Mouse (Mus musculus) stomach, postnatal 0 days (tissue): ENCODE measurements at regions not wholly inside any gene's neighbourhood (a gene's known extent, or its start where the extent isn't known, plus 50 kb on each side); places are given as distances from the start of the nearest gene placed in this dataset.

Experiments used
- ATAC-seq: fragments of 200-750 bp; cut with Nextera tagmentation; 2 replicates; pipeline ENCODE4 v1.8.0; 2017; ENCODE audit not compliant: low FRiP score, low TSS enrichment
- DNase-seq: peaks from one replicate; pipeline ENCODE4 v3.0.0-alpha.2; 2016; ENCODE audit warnings: low spot score
- H3K27ac ChIP-seq: fragments of 300-500 bp; sonication (generic); replicated peaks from 2 replicates; pipeline ENCODE4 v1.5.1; 2014; ENCODE audit warnings: mild to moderate bottlenecking, control low read depth
- H3K27me3 ChIP-seq: fragments of 300-500 bp; sonication (generic); 2 replicates; pipeline ENCODE4 v1.6.1; 2014; ENCODE audit warnings: low read length; ENCODE audit not compliant: control insufficient read depth, insufficient read depth
- H3K36me3 ChIP-seq: fragments of 300-500 bp; sonication (generic); 2 replicates; pipeline ENCODE4 v1.6.1; 2014; ENCODE audit warnings: low read length, mixed read lengths; ENCODE audit not compliant: control insufficient read depth, insufficient read depth
- H3K4me1 ChIP-seq: fragments of 300-500 bp; sonication (generic); replicated peaks from 2 replicates; pipeline ENCODE4 v1.6.1; 2014; ENCODE audit warnings: antibody characterized with exemption; ENCODE audit not compliant: control insufficient read depth, insufficient read depth
- H3K4me2 ChIP-seq: fragments of 300-500 bp; sonication (generic); replicated peaks from 2 replicates; pipeline ENCODE4 v1.6.1; 2014; ENCODE audit warnings: low read depth, mild to moderate bottlenecking, control low read depth, moderate library complexity
- H3K4me3 ChIP-seq: fragments of 300-500 bp; sonication (generic); 2 replicates; pipeline ENCODE4 v1.5.1; 2014; ENCODE audit warnings: low read depth, low read length, control low read depth
- H3K9ac ChIP-seq: fragments of 300-500 bp; sonication (generic); 2 replicates; pipeline ENCODE4 v1.6.1; 2014; ENCODE audit warnings: mild to moderate bottlenecking, low read length, control low read depth, mixed read lengths
- H3K9me3 ChIP-seq: fragments of 300-500 bp; sonication (generic); 2 replicates; pipeline ENCODE4 v1.6.1; 2016; ENCODE audit warnings: low read length; ENCODE audit not compliant: control insufficient read depth
- CTCF ChIP-seq: IDR thresholded peaks from 2 replicates; pipeline ENCODE4 v1.5.1; 2016; ENCODE audit warnings: antibody characterized with exemption, low read depth, mild to moderate bottlenecking, moderate library complexity
- EP300 ChIP-seq: optimal IDR thresholded peaks from 2 replicates; pipeline ENCODE3; 2016; ENCODE audit warnings: antibody characterized with exemption
- WGBS: fragments of 180-500 bp; shearing (Covaris S2); extraction: QIAGEN DNeasy Blood & Tissue Kit; methylation state at CpG from one replicate; pipeline ENCODE4 v1.1.7; 2014; 5-methylcytosine and 5-hydroxymethylcytosine counted together

DNA sequence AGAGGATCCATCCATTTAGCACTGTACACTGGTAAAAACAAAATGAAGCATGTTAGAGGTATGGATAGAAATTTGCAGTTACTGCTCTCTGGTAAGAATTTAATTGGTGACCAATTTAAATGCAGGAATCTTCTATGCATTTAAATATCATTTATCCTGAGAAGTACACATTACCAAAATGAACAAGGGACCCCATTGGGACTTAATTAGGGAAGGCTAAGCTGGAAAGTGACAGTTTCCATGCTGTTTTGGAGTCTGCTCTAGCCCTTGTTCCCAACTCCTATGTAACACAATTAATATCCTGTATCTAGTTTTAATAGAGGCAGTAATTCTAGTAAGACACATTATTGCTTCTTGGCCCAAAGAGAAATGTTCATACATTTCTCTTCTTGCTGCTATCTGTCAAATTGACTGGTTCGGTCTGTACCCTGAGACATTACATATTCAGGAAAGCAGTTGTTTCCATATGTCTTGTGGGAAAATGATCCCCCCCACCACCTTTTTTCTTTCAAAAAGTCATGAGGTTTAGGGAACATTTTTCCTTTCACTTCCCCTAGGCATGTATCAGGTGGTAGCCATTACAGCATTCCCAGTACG, 504.4 kb upstream of the Nrsn1 start:
- Histone ChIP-seq H3K27ac (no peak overlapping the region), H3K9ac (no peak overlapping the region), H3K27me3 (no peaks in the 10 kb centered on the region), H3K4me3 (no peak overlapping the region), H3K4me2 (no peak overlapping the region), H3K9me3 (no peaks in the 10 kb centered on the region), H3K36me3 (no peaks in the 10 kb centered on the region), H3K4me1 (no peaks in the 10 kb centered on the region)
- ATAC-seq, result no peak
- no peak for TF ChIP-seq EP300
- TF ChIP-seq CTCF, result no peak
- WGBS, result 63% methylated on average over 2 of the region's 2 CpGs
- DNase-seq, result no peak

DNA sequence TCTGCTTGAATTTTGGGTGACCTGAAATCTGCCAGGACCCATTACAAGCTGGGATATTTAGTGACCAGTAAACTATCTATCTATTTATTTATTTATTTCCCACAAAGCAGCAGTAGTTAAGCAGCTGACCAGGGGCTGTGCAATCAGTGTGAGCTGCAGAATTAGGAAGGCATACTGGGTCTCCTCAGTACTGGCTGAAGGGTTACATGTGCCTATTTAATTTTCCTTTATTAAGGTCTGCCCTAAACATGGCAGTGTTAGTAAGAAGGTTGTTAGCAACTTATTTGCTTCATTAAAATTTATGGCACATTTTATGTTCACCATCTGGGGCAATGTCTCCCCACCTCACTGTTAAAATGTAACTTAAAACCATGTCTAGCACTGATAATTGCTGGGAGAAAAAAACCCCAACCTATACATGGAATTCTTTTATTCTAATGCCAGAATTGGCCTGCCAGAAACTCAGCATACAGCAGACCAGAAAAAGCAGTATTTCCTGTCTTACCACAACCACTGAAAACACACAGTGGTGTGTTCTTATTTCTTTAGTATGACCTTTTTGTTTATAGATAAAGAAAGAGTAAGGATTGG, 484.3 kb upstream of the Nrsn1 start:
- Histone ChIP-seq H3K4me1 (no peaks in the 10 kb centered on the region), H3K27ac (no peak overlapping the region), H3K4me2 (no peak overlapping the region), H3K27me3 (no peaks in the 10 kb centered on the region), H3K4me3 (no peak overlapping the region), H3K9me3 (no peaks in the 10 kb centered on the region), H3K9ac (no peak overlapping the region), H3K36me3 (no peaks in the 10 kb centered on the region)
- no peak for TF ChIP-seq CTCF
- TF ChIP-seq EP300, result no peak
- DNase-seq (no peak), ATAC-seq (no peak)

DNA sequence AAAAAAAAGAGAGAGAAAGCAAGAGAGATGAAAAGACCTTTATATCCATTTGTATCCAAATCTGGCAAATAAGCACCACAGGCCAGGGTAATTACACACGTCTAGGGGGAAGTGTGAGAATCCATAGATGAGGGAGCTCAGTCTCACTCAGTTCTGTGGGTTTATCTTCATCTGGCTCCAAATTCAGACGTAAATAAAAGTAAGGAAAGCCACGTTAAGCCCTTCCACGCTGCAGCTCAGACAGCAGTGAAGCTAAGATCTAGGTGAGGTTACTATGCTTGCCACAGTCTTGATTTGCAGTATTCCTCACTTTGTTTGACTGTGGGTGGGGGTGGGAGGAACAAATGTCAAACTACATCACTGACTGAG, 481.1 kb upstream of the Nrsn1 start:
- no peak for ATAC-seq

DNA sequence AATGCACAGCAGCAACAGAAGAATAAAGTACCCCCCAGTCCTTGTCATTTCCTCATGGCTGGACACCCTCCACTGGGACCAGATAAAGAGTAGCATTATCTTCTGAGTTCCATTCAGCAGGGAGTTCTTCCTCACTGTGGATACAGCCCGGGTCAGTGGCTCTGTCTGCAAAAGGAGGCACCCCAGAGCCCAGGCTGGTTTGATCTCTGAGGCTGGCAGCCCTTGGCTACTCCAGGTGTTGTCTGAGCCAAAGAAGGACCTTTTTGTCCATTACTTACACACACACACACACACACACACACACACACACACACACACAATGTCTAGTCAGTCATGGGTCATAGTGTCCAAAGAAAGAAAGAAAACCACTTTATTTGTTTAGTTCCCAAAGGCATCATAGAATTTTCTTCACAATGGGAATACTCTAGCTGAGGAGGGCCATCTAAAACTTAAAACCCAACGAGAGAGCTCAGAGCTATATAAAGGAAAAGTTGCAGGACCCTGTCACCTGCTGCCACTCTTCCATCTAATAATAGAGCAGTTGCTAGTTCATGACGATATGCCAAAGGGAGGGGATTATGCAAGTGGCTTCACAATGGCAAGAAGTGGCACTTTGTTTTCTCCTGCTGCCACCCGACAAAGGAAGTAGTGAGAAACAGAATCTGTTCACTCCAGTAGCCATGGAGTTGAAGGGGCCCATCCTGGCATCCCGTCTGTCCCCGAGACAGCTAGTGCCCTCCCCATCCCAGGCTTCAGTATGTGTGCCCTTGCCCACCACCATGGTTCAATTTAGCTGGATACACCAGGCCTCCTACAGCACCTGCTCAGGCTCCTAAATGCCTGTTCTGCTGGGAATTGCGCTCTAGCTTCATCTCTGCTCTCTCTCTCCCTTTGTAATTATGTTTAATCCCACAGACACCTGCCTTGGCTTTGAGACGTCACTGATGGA, 480.4 kb upstream of the Nrsn1 start:
- DNase-seq, result no peak
- H3K27ac ChIP-seq, result no peak overlapping the region
- H3K4me1 ChIP-seq, result no peaks in the 10 kb centered on the region
- no peak overlapping the region for H3K4me3 ChIP-seq
- no peak overlapping the region for H3K9ac ChIP-seq
- H3K4me2 ChIP-seq, result no peak overlapping the region
- H3K9me3 ChIP-seq, result no peaks in the 10 kb centered on the region
- no peak for ATAC-seq
- H3K36me3 ChIP-seq, result no peaks in the 10 kb centered on the region
- TF ChIP-seq CTCF, result no peak
- no peak for TF ChIP-seq EP300
- no peaks in the 10 kb centered on the region for H3K27me3 ChIP-seq
- 59% methylated on average over 8 of the region's 8 CpGs for WGBS

More for the DNA sequence above, 481.1 kb upstream of the Nrsn1 start:
- Histone ChIP-seq H3K9ac (no peak overlapping the region), H3K4me3 (no peak overlapping the region), H3K27me3 (no peaks in the 10 kb centered on the region), H3K36me3 (no peaks in the 10 kb centered on the region), H3K4me2 (no peak overlapping the region), H3K4me1 (no peaks in the 10 kb centered on the region), H3K27ac (no peak overlapping the region), H3K9me3 (no peaks in the 10 kb centered on the region)
- no peak for DNase-seq
- 44% methylated on average over 4 of the region's 4 CpGs for WGBS
- TF ChIP-seq EP300, result no peak
- TF ChIP-seq CTCF, result no peak

DNA sequence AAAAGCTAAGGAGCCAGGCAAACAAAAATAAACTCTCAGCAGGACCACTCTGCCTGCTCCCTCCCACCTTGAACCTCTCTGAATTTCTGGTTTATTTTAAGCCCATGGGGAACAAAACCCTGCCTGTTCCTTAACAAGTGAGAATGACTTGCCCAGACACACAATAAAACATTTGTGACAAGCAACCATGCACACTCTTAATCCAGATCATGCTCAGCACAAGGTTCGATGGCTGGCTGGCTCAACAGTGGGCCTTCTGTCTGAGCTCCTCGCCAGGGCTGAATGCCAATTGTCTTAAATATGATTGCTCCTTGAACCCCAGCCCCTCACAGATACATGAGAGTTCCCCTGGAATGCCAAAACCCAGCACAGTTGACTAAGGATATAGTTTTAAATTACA, 468.3 kb upstream of the Nrsn1 start:
- WGBS, result 38% methylated on average over 2 of the region's 2 CpGs
- H3K9ac ChIP-seq, result no peak overlapping the region
- H3K36me3 ChIP-seq, result no peaks in the 10 kb centered on the region
- H3K4me1 ChIP-seq, result no peaks in the 10 kb centered on the region
- no peak for TF ChIP-seq EP300
- TF ChIP-seq CTCF, result no peak
- no peak for ATAC-seq
- H3K27ac ChIP-seq, result no peak overlapping the region
- no peaks in the 10 kb centered on the region for H3K27me3 ChIP-seq
- H3K4me3 ChIP-seq, result no peak overlapping the region
- no peak overlapping the region for H3K4me2 ChIP-seq
- no peaks in the 10 kb centered on the region for H3K9me3 ChIP-seq
- no peak for DNase-seq
